Mouse (Mus musculus) small intestine, adult 2 months (tissue): ENCODE measurements around the gene Zkscan2. TPM values are rescaled to one million over a fixed set of nuclear protein-coding genes. Genes with fewer than 3 reads are reported as not detected.

Experiments used
- H3K27ac ChIP-seq: fragments of 200-500 bp; 2 replicates; pipeline ENCODE4 v1.5.1; 2012; ENCODE audit warnings: low read depth, low read length, control low read depth, inconsistent platforms; ENCODE audit not compliant: insufficient read depth
- H3K27me3 ChIP-seq: fragments of 200-500 bp; 2 replicates; pipeline ENCODE4 v1.6.1; 2012; ENCODE audit warnings: mild to moderate bottlenecking, moderate library complexity, low read length, inconsistent platforms; ENCODE audit not compliant: control insufficient read depth, insufficient read depth
- H3K36me3 ChIP-seq: fragments of 200-500 bp; 2 replicates; pipeline ENCODE4 v1.6.1; 2012; ENCODE audit warnings: mild to moderate bottlenecking, low read length, control low read depth, inconsistent platforms; ENCODE audit not compliant: control insufficient read depth, insufficient read depth
- H3K4me1 ChIP-seq: fragments of 200-500 bp; 2 replicates; pipeline ENCODE4 v1.6.1; 2012; ENCODE audit warnings: low read length, inconsistent platforms, mixed read lengths; ENCODE audit not compliant: control insufficient read depth, insufficient read depth, insufficient read length
- H3K4me3 ChIP-seq: fragments of 200-500 bp; 2 replicates; pipeline ENCODE4 v1.5.1; 2012; ENCODE audit warnings: low read depth, mild to moderate bottlenecking, control low read depth, inconsistent platforms, low read length, moderate library complexity
- CTCF ChIP-seq: fragments of 200-500 bp; IDR thresholded peaks from 2 replicates; pipeline ENCODE4 v1.5.1; 2012; ENCODE audit warnings: low read depth, mild to moderate bottlenecking, control low read depth, inconsistent platforms, low read length, moderate library complexity, mixed read lengths; ENCODE audit not compliant: insufficient replicate concordance, insufficient read length; ENCODE audit errors: extremely low read depth
- POLR2A ChIP-seq: fragments of 200-500 bp; IDR thresholded peaks from 2 replicates; pipeline ENCODE4 v1.6.1; 2012; ENCODE audit warnings: low read depth, mild to moderate bottlenecking, control low read depth, inconsistent platforms, low read length, moderate library complexity
- WGBS: fragments of 180-500 bp; shearing (Covaris S2); methylation state at CpG from one replicate; pipeline ENCODE4 v1.1.7; 2018; 5-methylcytosine and 5-hydroxymethylcytosine counted together
- polyA plus RNA-seq: library from polyadenylated mRNA; depleted of rRNA; stranded (reverse); fragments of >200 nt; gene quantifications from 2 replicates; pipeline ENCODE4 v1.2.3, GENCODE M21; 2012

Zkscan2 gene
- polyA plus RNA-seq, 1 experiment, result 0.01 TPM

DNA sequence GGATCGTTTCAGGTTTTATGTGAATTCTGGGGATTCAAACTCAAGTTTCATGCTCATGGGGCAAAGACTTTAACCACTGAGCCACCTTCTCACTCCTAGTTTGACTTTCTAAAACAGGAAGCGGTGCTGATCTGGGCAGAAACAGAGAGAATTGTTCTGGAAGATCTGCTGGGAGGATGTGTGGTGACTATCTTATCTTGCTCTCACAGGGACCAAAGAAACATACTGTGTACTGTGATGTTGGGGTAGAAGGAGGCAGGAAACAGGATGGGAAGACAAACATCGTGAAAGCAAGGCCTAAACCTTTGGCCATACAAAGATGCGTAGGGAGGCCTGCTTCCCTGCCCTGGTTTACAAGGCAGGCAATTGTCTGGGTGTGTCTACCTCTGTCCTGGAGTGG lies 41.0 kb downstream of the Zkscan2 start:
- Histone ChIP-seq H3K4me3 (no peak overlapping the region), H3K27me3 (no peaks in the 10 kb centered on the region), H3K27ac (no peak overlapping the region), H3K4me1 (peaks cover 17% of the 10 kb centered on the region), H3K36me3 (no peaks in the 10 kb centered on the region)
- 67% methylated on average over 4 of the region's 4 CpGs for WGBS
- no peak for TF ChIP-seq POLR2A
- no peak for TF ChIP-seq CTCF

GRCm38 (mm10) chr7:123458309-123458708 lies 41.9 kb downstream of the Zkscan2 start:
- no peak for TF ChIP-seq POLR2A
- no peak for TF ChIP-seq CTCF
- Histone ChIP-seq H3K4me1 (peaks cover 21% of the 10 kb centered on the region), H3K36me3 (no peaks in the 10 kb centered on the region), H3K27ac (no peak overlapping the region), H3K27me3 (no peaks in the 10 kb centered on the region), H3K4me3 (no peak overlapping the region)
- 78% methylated on average over 4 of the region's 4 CpGs for WGBS

DNA sequence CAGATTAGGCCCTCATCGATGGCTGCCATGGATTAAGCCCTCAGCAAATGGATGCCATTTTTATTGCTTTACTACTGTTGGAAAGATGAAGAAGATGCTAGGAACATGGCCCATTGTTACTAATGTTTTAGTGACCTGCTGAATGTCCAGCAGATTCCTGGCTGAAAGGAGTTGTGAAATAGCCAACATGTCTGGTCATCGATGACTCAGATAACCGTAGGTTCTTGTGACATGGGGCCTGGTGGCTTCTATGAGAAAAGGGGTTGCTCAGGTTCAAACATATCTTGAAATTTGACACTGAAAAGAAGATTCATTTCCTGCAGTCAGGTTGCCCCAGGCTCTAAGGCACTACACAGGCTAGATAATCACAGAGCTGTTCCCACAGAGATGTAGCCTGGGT lies 45.2 kb downstream of the Zkscan2 start:
- no peaks in the 10 kb centered on the region for H3K36me3 ChIP-seq
- TF ChIP-seq POLR2A, result no peak
- no peak for TF ChIP-seq CTCF
- H3K4me3 ChIP-seq, result no peak overlapping the region
- WGBS, result 94% methylated on average over 3 of the region's 3 CpGs
- no peaks in the 10 kb centered on the region for H3K27me3 ChIP-seq
- no peak overlapping the region for H3K27ac ChIP-seq
- peaks cover 16% of the 10 kb centered on the region; the same call in 1 of the 2 replicates for H3K4me1 ChIP-seq

GRCm38 (mm10) chr7:123453066-123453465 lies 47.2 kb downstream of the Zkscan2 start:
- WGBS, result 26% methylated on average over 8 of the region's 8 CpGs
- H3K4me1 ChIP-seq, result peaks cover 16% of the 10 kb centered on the region; the same call in 1 of the 2 replicates
- H3K27ac ChIP-seq, result no peak overlapping the region
- H3K27me3 ChIP-seq, result no peaks in the 10 kb centered on the region
- no peak overlapping the region for H3K4me3 ChIP-seq
- no peaks in the 10 kb centered on the region for H3K36me3 ChIP-seq
- TF ChIP-seq POLR2A (no peak), CTCF (no peak)

DNA sequence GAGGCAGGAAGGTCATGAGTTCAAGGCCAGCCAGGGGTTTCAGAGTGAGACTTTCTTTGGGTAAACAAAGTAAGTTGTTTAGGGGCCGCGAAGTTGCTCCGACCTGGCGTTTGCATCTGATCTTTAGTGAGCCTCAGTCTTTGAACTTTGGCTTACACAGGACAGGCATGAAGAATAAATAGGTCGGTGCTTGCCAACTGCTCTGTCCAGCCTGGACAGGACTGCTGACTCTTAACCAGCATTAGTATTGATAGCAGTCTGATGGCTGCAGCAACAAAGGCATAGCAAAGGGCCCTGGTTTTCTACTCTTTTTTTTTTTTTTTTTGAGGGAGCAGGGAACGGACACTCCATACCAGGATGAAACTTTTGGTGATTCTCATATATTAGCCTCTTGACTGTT lies 47.7 kb downstream of the Zkscan2 start:
- TF ChIP-seq CTCF, result no peak
- H3K27me3 ChIP-seq, result no peaks in the 10 kb centered on the region
- no peak overlapping the region for H3K4me3 ChIP-seq
- H3K4me1 ChIP-seq, result peaks cover 14% of the 10 kb centered on the region; the same call in 1 of the 2 replicates
- H3K27ac ChIP-seq, result no peak overlapping the region
- H3K36me3 ChIP-seq, result no peaks in the 10 kb centered on the region
- 17% methylated on average over 6 of the region's 6 CpGs for WGBS

DNA sequence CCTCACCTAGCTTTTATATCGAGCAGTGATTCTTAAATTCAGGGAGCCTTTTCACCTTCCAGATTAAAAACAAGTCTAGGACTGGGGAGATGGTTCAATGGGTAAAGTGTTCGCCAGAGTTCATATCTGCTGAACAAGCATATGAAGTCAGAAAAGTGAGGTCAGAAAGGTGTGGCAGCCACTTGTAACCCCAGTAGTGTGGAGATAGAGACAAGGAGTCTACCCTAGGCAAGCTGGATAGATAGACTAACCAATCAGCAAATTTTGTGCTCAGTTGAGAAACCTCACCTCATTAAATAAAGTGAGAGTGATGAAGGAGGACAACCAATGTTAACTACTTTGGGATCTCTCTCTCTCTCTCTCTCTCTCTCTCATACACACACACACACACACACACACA lies 49.7 kb downstream of the Zkscan2 start:
- WGBS, result 72% methylated on average over 2 of the region's 2 CpGs
- H3K4me3 ChIP-seq, result no peak overlapping the region
- no peak overlapping the region for H3K27ac ChIP-seq
- no peaks in the 10 kb centered on the region for H3K36me3 ChIP-seq
- H3K27me3 ChIP-seq, result no peaks in the 10 kb centered on the region
- TF ChIP-seq CTCF, result no peak
- no peak for TF ChIP-seq POLR2A
- H3K4me1 ChIP-seq, result peaks cover 12% of the 10 kb centered on the region; the same call in 1 of the 2 replicates

DNA sequence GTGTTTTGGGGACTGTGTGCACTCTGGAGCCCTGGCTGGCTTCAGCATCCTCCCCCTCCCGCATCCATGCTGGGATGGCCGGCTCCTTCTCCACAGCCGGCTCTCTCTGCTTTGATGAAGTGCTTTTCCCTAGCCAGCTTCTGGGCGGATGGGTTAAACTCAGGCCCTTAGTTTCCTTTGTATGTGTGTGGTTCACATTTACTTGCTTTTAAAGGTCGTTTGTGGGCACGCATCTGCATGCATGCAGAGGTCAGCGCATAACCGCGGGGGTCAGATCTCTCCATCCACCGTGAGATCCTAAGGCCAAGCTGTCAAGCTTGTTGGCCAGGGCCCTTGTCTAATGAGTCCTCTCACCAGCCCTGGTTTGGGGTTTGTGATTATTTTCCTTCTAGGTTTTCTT lies 50.6 kb downstream of the Zkscan2 start:
- peaks cover 19% of the 10 kb centered on the region; the same call in 1 of the 2 replicates for H3K4me1 ChIP-seq
- H3K27me3 ChIP-seq, result no peaks in the 10 kb centered on the region
- H3K4me3 ChIP-seq, result no peak overlapping the region
- no peak overlapping the region for H3K27ac ChIP-seq
- TF ChIP-seq POLR2A (no peak), CTCF (no peak)
- no peaks in the 10 kb centered on the region for H3K36me3 ChIP-seq
- 83% methylated on average over 10 of the region's 10 CpGs for WGBS
